Mouse (Mus musculus) neural tube, embryonic 11.5 days (tissue): Measurements from ENCODE around the gene Gm49380. TPM values are rescaled to one million over a fixed set of nuclear protein-coding genes. Genes with fewer than 3 reads are reported as not detected.

Source experiments
- ATAC-seq: fragments of 200-750 bp; cut with Nextera tagmentation; 2 replicates; pipeline ENCODE4 v1.8.0; 2017; ENCODE audit warnings: moderate number of reproducible peaks, mild to moderate bottlenecking, moderate TSS enrichment, moderate library complexity; ENCODE audit not compliant: insufficient read depth, low FRiP score, low TSS enrichment
- DNase-seq: peaks from one replicate; pipeline ENCODE4 v3.0.0-alpha.2; 2015; ENCODE audit warnings: low spot score
- H3K27ac ChIP-seq: fragments of 300-500 bp; sonication (generic); 2 replicates; pipeline ENCODE4 v1.5.1; 2014; ENCODE audit warnings: low read depth, mild to moderate bottlenecking, low read length
- H3K27me3 ChIP-seq: fragments of 300-500 bp; sonication (generic); 2 replicates; pipeline ENCODE4 v1.6.1; 2014; ENCODE audit warnings: mild to moderate bottlenecking, low read length, mixed read lengths; ENCODE audit not compliant: control insufficient read depth, insufficient read depth
- H3K36me3 ChIP-seq: fragments of 300-500 bp; sonication (generic); 2 replicates; pipeline ENCODE4 v1.6.1; 2014; ENCODE audit warnings: mild to moderate bottlenecking, low read length, moderate library complexity, mixed read lengths; ENCODE audit not compliant: control insufficient read depth, insufficient read depth
- H3K4me1 ChIP-seq: fragments of 300-500 bp; sonication (generic); 2 replicates; pipeline ENCODE4 v1.6.1; 2014; ENCODE audit warnings: low read length, mixed read lengths; ENCODE audit not compliant: control insufficient read depth, insufficient read depth
- H3K4me2 ChIP-seq: fragments of 300-500 bp; sonication (generic); 2 replicates; pipeline ENCODE4 v1.6.1; 2014; ENCODE audit warnings: low read depth, mild to moderate bottlenecking, moderate library complexity
- H3K4me3 ChIP-seq: fragments of 300-500 bp; sonication (generic); 2 replicates; pipeline ENCODE4 v1.5.1; 2014; ENCODE audit warnings: low read depth, low read length
- H3K9ac ChIP-seq: fragments of 300-500 bp; sonication (generic); 2 replicates; pipeline ENCODE4 v1.6.1; 2014; ENCODE audit warnings: mild to moderate bottlenecking, low read length
- H3K9me3 ChIP-seq: fragments of 300-500 bp; sonication (generic); 2 replicates; pipeline ENCODE4 v1.6.1; 2016; ENCODE audit warnings: low read length; ENCODE audit not compliant: control insufficient read depth
- whole genome bisulfite sequencing: fragments of 180-500 bp; shearing (Covaris S2); extraction: QIAGEN DNeasy Blood & Tissue Kit; methylation state at CpG from one replicate; pipeline ENCODE4 v1.1.7; 2014; 5-methylcytosine and 5-hydroxymethylcytosine counted together
- polyA plus RNA-seq: library from polyadenylated mRNA; unstranded; fragments of >200 nt; fragmentation: Nextera tagmentation; extraction: Ambion mirVana; gene quantifications from 2 replicates; pipeline ENCODE4 v1.2.1, GENCODE M21; 2014

The Gm49380 gene
- polyA plus RNA-seq, 1 experiment from 2014 or later = 0.95 TPM

- Histone ChIP-seq H3K9ac (peak overlapping the region; percentile 61), H3K27me3 (peaks cover 21% of the 10 kb centered on the region), H3K4me2 (peak overlapping the region; percentile 70), H3K4me1 (peaks cover 23% of the 10 kb centered on the region), H3K9me3 (no peaks in the 10 kb centered on the region), H3K4me3 (peak overlapping the region; percentile 34), H3K27ac (no peak overlapping the region), H3K36me3 (no peaks in the 10 kb centered on the region)
- 8% methylated on average over 9 of the region's 9 CpGs for WGBS
- ATAC-seq (no peak), DNase-seq (no peak)
These were observed 16.3 kb upstream of the Gm49380 start for GRCm38 (mm10) chr9:44129633-44130032.

GRCm38 (mm10) chr9:44127351-44127801 lies 14.1 kb upstream of the Gm49380 start:
- H3K27me3 ChIP-seq = 0 out of 2 replicates have a peak, but pooled peaks cover under 1% of the 10 kb centered on the region
- H3K36me3 ChIP-seq = no peaks in the 10 kb centered on the region
- DNase-seq = no peak
- H3K4me3 ChIP-seq = no peak overlapping the region
- 55% methylated on average over 3 of the region's 3 CpGs for WGBS
- no peak overlapping the region for H3K9ac ChIP-seq
- H3K27ac ChIP-seq = no peak overlapping the region
- no peaks in the 10 kb centered on the region for H3K9me3 ChIP-seq
- no peak for ATAC-seq
- H3K4me2 ChIP-seq = no peak overlapping the region
- peaks cover 13% of the 10 kb centered on the region for H3K4me1 ChIP-seq

GRCm38 (mm10) chr9:44126746-44127145 lies 13.4 kb upstream of the Gm49380 start:
- Histone ChIP-seq H3K9me3 (no peaks in the 10 kb centered on the region), H3K36me3 (no peaks in the 10 kb centered on the region), H3K27me3 (no peaks in the 10 kb centered on the region), H3K4me1 (peaks cover 13% of the 10 kb centered on the region), H3K4me3 (no peak overlapping the region), H3K27ac (no peak overlapping the region), H3K9ac (no peak overlapping the region), H3K4me2 (no peak overlapping the region)
- no peak for DNase-seq
- WGBS = 89% methylated on average over 3 of the region's 3 CpGs
- no peak for ATAC-seq

- Histone ChIP-seq H3K4me2 (no peak overlapping the region), H3K4me3 (no peak overlapping the region), H3K4me1 (peaks cover 12% of the 10 kb centered on the region), H3K27ac (no peak overlapping the region), H3K9me3 (no peaks in the 10 kb centered on the region), H3K9ac (no peak overlapping the region), H3K36me3 (no peaks in the 10 kb centered on the region), H3K27me3 (no peaks in the 10 kb centered on the region)
- WGBS = 36% methylated on average over 18 of the region's 18 CpGs
- DNase-seq = peak; percentile 87
- ATAC-seq = no peak
These were observed 12.5 kb upstream of the Gm49380 start for GRCm38 (mm10) chr9:44125546-44126428.

- H3K27ac ChIP-seq = no peak overlapping the region
- ATAC-seq = no peak
- WGBS = 43% methylated on average over 5 of the region's 5 CpGs
- no peaks in the 10 kb centered on the region for H3K36me3 ChIP-seq
- no peak overlapping the region for H3K4me2 ChIP-seq
- H3K9ac ChIP-seq = no peak overlapping the region
- H3K9me3 ChIP-seq = no peaks in the 10 kb centered on the region
- no peak overlapping the region for H3K4me3 ChIP-seq
- H3K4me1 ChIP-seq = peaks cover 6% of the 10 kb centered on the region
- no peak for DNase-seq
- H3K27me3 ChIP-seq = no peaks in the 10 kb centered on the region
These were observed 11.7 kb upstream of the Gm49380 start for GRCm38 (mm10) chr9:44125026-44125425.

- Histone ChIP-seq H3K36me3 (no peaks in the 10 kb centered on the region), H3K27ac (no peak overlapping the region), H3K9ac (no peak overlapping the region), H3K27me3 (no peaks in the 10 kb centered on the region), H3K4me2 (no peak overlapping the region), H3K9me3 (no peaks in the 10 kb centered on the region), H3K4me3 (no peak overlapping the region), H3K4me1 (peaks cover 4% of the 10 kb centered on the region; the same call in 1 of the 2 replicates)
- 74% methylated on average over 6 of the region's 6 CpGs for WGBS
- DNase-seq (no peak), ATAC-seq (no peak)
These were observed 11.0 kb upstream of the Gm49380 start for GRCm38 (mm10) chr9:44124317-44124716.

- DNase-seq = no peak
- Histone ChIP-seq H3K4me3 (no peak overlapping the region), H3K9me3 (no peaks in the 10 kb centered on the region), H3K27me3 (no peaks in the 10 kb centered on the region), H3K4me2 (no peak overlapping the region), H3K9ac (no peak overlapping the region), H3K4me1 (no peaks in the 10 kb centered on the region), H3K27ac (no peak overlapping the region), H3K36me3 (no peaks in the 10 kb centered on the region)
- WGBS = 78% methylated on average over 8 of the region's 8 CpGs
- no peak for ATAC-seq
These were observed 6.7 kb upstream of the Gm49380 start for GRCm38 (mm10) chr9:44119948-44120465.

- DNase-seq = no peak
- H3K4me3 ChIP-seq = no peak overlapping the region
- H3K4me2 ChIP-seq = no peak overlapping the region
- no peaks in the 10 kb centered on the region for H3K9me3 ChIP-seq
- no peak overlapping the region for H3K9ac ChIP-seq
- ATAC-seq = no peak
- H3K27ac ChIP-seq = no peak overlapping the region
- WGBS = 52% methylated on average over 5 of the region's 5 CpGs
- no peaks in the 10 kb centered on the region for H3K4me1 ChIP-seq
- H3K36me3 ChIP-seq = no peaks in the 10 kb centered on the region
- no peaks in the 10 kb centered on the region for H3K27me3 ChIP-seq
These were observed 5.7 kb upstream of the Gm49380 start for GRCm38 (mm10) chr9:44119011-44119410.

GRCm38 (mm10) chr9:44116182-44116581 lies 2.9 kb upstream of the Gm49380 start:
- H3K4me1 ChIP-seq = no peaks in the 10 kb centered on the region
- WGBS = 93% methylated on average over 4 of the region's 4 CpGs
- no peak for DNase-seq
- H3K27me3 ChIP-seq = no peaks in the 10 kb centered on the region
- no peak overlapping the region for H3K4me2 ChIP-seq
- no peaks in the 10 kb centered on the region for H3K9me3 ChIP-seq
- H3K27ac ChIP-seq = no peak overlapping the region
- H3K36me3 ChIP-seq = no peaks in the 10 kb centered on the region
- H3K4me3 ChIP-seq = no peak overlapping the region
- ATAC-seq = no peak
- no peak overlapping the region for H3K9ac ChIP-seq
